Mouse (Mus musculus): ENCODE measurements at regions not wholly inside any gene's neighbourhood (a gene's known extent, or its start where the extent isn't known, plus 50 kb on each side); places are given as distances from the start of the nearest gene placed in this dataset.

GRCm38 (mm10) chr9:61618510-61619249 is 246.5 kb downstream of the Tle3 start:
- Histone ChIP-seq H3K36me3 (ENCODE audit: control insufficient read depth, insufficient read depth, low read length, poor library complexity, severe bottlenecking) (no peaks in the 10 kb centered on the region), H3K4me3 (ENCODE audit: insufficient read depth in 1 of 2, low read depth in 1 of 2, low read length in 2 of 2, poor library complexity in 1 of 2, severe bottlenecking in 1 of 2) (no peak overlapping the region), H3K9ac (ENCODE audit: insufficient read depth, low read depth, low read length, poor library complexity, severe bottlenecking) (no peak overlapping the region), H3K9me3 (ENCODE audit: control insufficient read depth, insufficient read depth, low read depth, low read length) (no peaks in the 10 kb centered on the region), H3K4me1 (ENCODE audit: control insufficient read depth in 2 of 2, insufficient read depth in 2 of 2, low read length in 2 of 2, poor library complexity in 1 of 2) (peaks cover 6 to 15% of the 10 kb centered on the region in 2 experiments; a peak in 2 of 4 replicates), H3K27ac (ENCODE audit: insufficient read depth, low read depth, low read length, poor library complexity, severe bottlenecking) (no peak overlapping the region)
- in situ Hi-C loops (cut with MboI; ENCODE audit: low sequenced_read_pairs in 2 of 2, unreplicated experiment in 2 of 2), result no loop called here
- DNase-seq (ENCODE audit: low read depth, low spot score), result no peak
- TF ChIP-seq HCFC1 (IDR thresholded peaks at IDR 0.05; ENCODE audit: borderline replicate concordance, insufficient read depth, low read length) (no peak), MAFK (IDR thresholded peaks at IDR 0.05; ENCODE audit: insufficient read depth, low read depth, low read length) (no peak), ZNF384 (IDR thresholded peaks at IDR 0.05; ENCODE audit: low read depth, low read length) (no peak), CHD2 (IDR thresholded peaks at IDR 0.05; ENCODE audit: low read depth, low read length) (no peak), ZC3H11A (IDR thresholded peaks at IDR 0.05; ENCODE audit: borderline replicate concordance, low read depth, low read length) (no peak)

DNA sequence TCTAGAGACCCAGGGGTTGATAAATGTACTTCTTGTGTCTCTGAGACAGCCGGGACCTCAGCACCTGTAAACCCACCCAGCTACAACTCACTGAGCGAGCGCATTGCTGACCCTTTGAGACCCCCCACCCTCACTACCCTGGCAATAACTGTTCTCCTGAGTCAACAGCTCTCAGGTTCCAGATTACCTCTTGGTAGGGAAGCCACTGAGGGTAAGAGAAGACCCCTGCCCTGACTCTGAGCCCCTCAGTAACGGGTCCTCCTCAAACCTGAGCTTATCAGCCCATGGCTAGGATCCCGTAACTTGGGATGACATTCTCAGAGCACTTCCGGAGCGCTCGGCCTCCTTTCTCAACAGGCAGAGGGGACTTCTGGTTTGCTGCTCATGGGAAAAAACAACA is 245.8 kb downstream of the Tle3 start:
- H3K9ac ChIP-seq (ENCODE audit: insufficient read depth, low read depth, low read length, poor library complexity, severe bottlenecking), result no peak overlapping the region
- H3K4me1 ChIP-seq (ENCODE audit: control insufficient read depth in 2 of 2, insufficient read depth in 2 of 2, low read length in 2 of 2, poor library complexity in 1 of 2), result peaks cover 6 to 10% of the 10 kb centered on the region in 2 experiments; a peak in 2 of 4 replicates
- H3K4me3 ChIP-seq (ENCODE audit: insufficient read depth in 1 of 2, low read depth in 1 of 2, low read length in 2 of 2, poor library complexity in 1 of 2, severe bottlenecking in 1 of 2), result no peak overlapping the region
- DNase-seq (ENCODE audit: low read depth, low spot score), result no peak
- in situ Hi-C loops (cut with MboI; ENCODE audit: low sequenced_read_pairs in 2 of 2, unreplicated experiment in 2 of 2), result no loop called here
- no peak for TF ChIP-seq ZC3H11A (IDR thresholded peaks at IDR 0.05; ENCODE audit: borderline replicate concordance, low read depth, low read length)
- TF ChIP-seq CHD2 (IDR thresholded peaks at IDR 0.05; ENCODE audit: low read depth, low read length), result no peak
- TF ChIP-seq MAFK (IDR thresholded peaks at IDR 0.05; ENCODE audit: insufficient read depth, low read depth, low read length), result no peak
- TF ChIP-seq ZNF384 (IDR thresholded peaks at IDR 0.05; ENCODE audit: low read depth, low read length), result no peak
- TF ChIP-seq HCFC1 (IDR thresholded peaks at IDR 0.05; ENCODE audit: borderline replicate concordance, insufficient read depth, low read length), result no peak
- H3K36me3 ChIP-seq (ENCODE audit: control insufficient read depth, insufficient read depth, low read length, poor library complexity, severe bottlenecking), result no peaks in the 10 kb centered on the region
- H3K27ac ChIP-seq (ENCODE audit: insufficient read depth, low read depth, low read length, poor library complexity, severe bottlenecking), result no peak overlapping the region
- no peaks in the 10 kb centered on the region for H3K9me3 ChIP-seq (ENCODE audit: control insufficient read depth, insufficient read depth, low read depth, low read length)

DNA sequence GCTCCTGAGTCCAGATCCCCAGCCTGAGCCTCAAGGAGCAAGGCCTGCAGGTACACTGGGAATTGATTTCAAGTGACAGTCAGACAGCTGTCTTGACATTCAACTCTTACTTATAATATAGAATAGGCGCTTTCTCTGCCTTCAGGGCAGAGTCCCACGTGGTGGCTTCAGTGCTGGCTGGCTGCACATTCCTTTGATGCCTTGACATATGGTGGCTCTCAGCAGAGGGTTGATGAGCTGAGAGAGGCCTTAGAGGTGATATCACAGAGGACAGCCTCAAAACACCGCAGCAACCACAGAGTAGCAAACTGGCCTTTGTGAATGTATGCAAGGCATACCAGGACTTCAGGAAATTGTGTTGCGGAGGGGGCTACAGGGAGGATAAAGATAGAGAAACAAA is 243.4 kb downstream of the Tle3 start:
- no peak overlapping the region for H3K4me3 ChIP-seq (ENCODE audit: insufficient read depth in 1 of 2, low read depth in 1 of 2, low read length in 2 of 2, poor library complexity in 1 of 2, severe bottlenecking in 1 of 2)
- TF ChIP-seq ZNF384 (IDR thresholded peaks at IDR 0.05; ENCODE audit: low read depth, low read length), result no peak
- TF ChIP-seq ZC3H11A (IDR thresholded peaks at IDR 0.05; ENCODE audit: borderline replicate concordance, low read depth, low read length), result no peak
- no peak for TF ChIP-seq CHD2 (IDR thresholded peaks at IDR 0.05; ENCODE audit: low read depth, low read length)
- no peak for TF ChIP-seq MAFK (IDR thresholded peaks at IDR 0.05; ENCODE audit: insufficient read depth, low read depth, low read length)
- no peak for TF ChIP-seq HCFC1 (IDR thresholded peaks at IDR 0.05; ENCODE audit: borderline replicate concordance, insufficient read depth, low read length)
- no peak overlapping the region for H3K9ac ChIP-seq (ENCODE audit: insufficient read depth, low read depth, low read length, poor library complexity, severe bottlenecking)
- H3K9me3 ChIP-seq (ENCODE audit: control insufficient read depth, insufficient read depth, low read depth, low read length), result no peaks in the 10 kb centered on the region
- H3K27ac ChIP-seq (ENCODE audit: insufficient read depth, low read depth, low read length, poor library complexity, severe bottlenecking), result no peak overlapping the region
- in situ Hi-C loops (cut with MboI; ENCODE audit: low sequenced_read_pairs in 2 of 2, unreplicated experiment in 2 of 2), result no loop called here
- no peak for DNase-seq (ENCODE audit: low read depth, low spot score)
- no peaks in the 10 kb centered on the region for H3K36me3 ChIP-seq (ENCODE audit: control insufficient read depth, insufficient read depth, low read length, poor library complexity, severe bottlenecking)
- H3K4me1 ChIP-seq (ENCODE audit: control insufficient read depth in 2 of 2, insufficient read depth in 2 of 2, low read length in 2 of 2, poor library complexity in 1 of 2), result peaks cover 0 to 6% of the 10 kb centered on the region in 2 experiments; a peak in 1 of 4 replicates

GRCm38 (mm10) chr9:61607576-61607975 is 235.4 kb downstream of the Tle3 start:
- no peaks in the 10 kb centered on the region for H3K36me3 ChIP-seq (ENCODE audit: control insufficient read depth, insufficient read depth, low read length, poor library complexity, severe bottlenecking)
- no peak overlapping the region for H3K9ac ChIP-seq (ENCODE audit: insufficient read depth, low read depth, low read length, poor library complexity, severe bottlenecking)
- no peak for DNase-seq (ENCODE audit: low read depth, low spot score)
- TF ChIP-seq ZC3H11A (IDR thresholded peaks at IDR 0.05; ENCODE audit: borderline replicate concordance, low read depth, low read length) (no peak), MAFK (IDR thresholded peaks at IDR 0.05; ENCODE audit: insufficient read depth, low read depth, low read length) (no peak), HCFC1 (IDR thresholded peaks at IDR 0.05; ENCODE audit: borderline replicate concordance, insufficient read depth, low read length) (no peak), CHD2 (IDR thresholded peaks at IDR 0.05; ENCODE audit: low read depth, low read length) (no peak), ZNF384 (IDR thresholded peaks at IDR 0.05; ENCODE audit: low read depth, low read length) (no peak)
- H3K9me3 ChIP-seq (ENCODE audit: control insufficient read depth, insufficient read depth, low read depth, low read length), result no peaks in the 10 kb centered on the region
- H3K27ac ChIP-seq (ENCODE audit: insufficient read depth, low read depth, low read length, poor library complexity, severe bottlenecking), result no peak overlapping the region
- no peak overlapping the region for H3K4me3 ChIP-seq (ENCODE audit: insufficient read depth in 1 of 2, low read depth in 1 of 2, low read length in 2 of 2, poor library complexity in 1 of 2, severe bottlenecking in 1 of 2)
- in situ Hi-C loops (cut with MboI; ENCODE audit: low sequenced_read_pairs in 2 of 2, unreplicated experiment in 2 of 2), result no loop called here
- H3K4me1 ChIP-seq (ENCODE audit: control insufficient read depth in 2 of 2, insufficient read depth in 2 of 2, low read length in 2 of 2, poor library complexity in 1 of 2), result peaks cover 0 to 2% of the 10 kb centered on the region in 2 experiments; a peak in 2 of 4 replicates
